Mouse (Mus musculus) testis, adult 2 months (tissue): ENCODE data around the gene Srd5a1.

Source experiments
- CTCF ChIP-seq: fragments of 200-500 bp; IDR thresholded peaks from 2 replicates; pipeline ENCODE4 v1.5.1; 2012; ENCODE audit warnings: low read depth, mild to moderate bottlenecking, inconsistent platforms, low read length, moderate library complexity; ENCODE audit not compliant: control insufficient read depth, insufficient read depth, insufficient replicate concordance
- POLR2A ChIP-seq: fragments of 200-500 bp; IDR thresholded peaks from 2 replicates; pipeline ENCODE4 v1.6.1; 2012; ENCODE audit warnings: low read depth, mild to moderate bottlenecking, inconsistent platforms, low read length, moderate library complexity; ENCODE audit not compliant: control insufficient read depth

DNA sequence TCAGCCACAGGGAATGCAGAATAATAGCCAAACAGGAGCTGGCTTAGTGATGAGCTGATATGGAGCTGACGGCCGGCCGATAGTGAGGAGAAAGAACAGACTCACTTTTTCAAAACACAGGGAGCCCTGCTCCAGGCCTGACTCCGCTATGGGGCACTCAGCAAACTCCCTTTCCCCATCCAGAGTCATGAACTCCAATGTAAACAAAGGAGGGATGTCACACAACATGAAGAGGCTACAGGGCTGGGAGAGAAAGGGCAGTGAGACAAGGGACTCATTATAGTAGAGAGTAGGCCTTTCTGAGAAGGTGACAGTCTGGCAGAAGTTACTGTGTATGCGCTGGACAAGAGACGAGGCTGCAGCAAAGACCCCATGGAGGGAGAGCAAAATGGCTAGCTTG lies 23.0 kb downstream of the Srd5a1 start:
- no peak for TF ChIP-seq CTCF
- TF ChIP-seq POLR2A, result no peak
